Mouse (Mus musculus): ENCODE results near the gene Pyy.
A peak's percentile ranks its signal among the peaks of the same experiment; 100 is the strongest.

DNA sequence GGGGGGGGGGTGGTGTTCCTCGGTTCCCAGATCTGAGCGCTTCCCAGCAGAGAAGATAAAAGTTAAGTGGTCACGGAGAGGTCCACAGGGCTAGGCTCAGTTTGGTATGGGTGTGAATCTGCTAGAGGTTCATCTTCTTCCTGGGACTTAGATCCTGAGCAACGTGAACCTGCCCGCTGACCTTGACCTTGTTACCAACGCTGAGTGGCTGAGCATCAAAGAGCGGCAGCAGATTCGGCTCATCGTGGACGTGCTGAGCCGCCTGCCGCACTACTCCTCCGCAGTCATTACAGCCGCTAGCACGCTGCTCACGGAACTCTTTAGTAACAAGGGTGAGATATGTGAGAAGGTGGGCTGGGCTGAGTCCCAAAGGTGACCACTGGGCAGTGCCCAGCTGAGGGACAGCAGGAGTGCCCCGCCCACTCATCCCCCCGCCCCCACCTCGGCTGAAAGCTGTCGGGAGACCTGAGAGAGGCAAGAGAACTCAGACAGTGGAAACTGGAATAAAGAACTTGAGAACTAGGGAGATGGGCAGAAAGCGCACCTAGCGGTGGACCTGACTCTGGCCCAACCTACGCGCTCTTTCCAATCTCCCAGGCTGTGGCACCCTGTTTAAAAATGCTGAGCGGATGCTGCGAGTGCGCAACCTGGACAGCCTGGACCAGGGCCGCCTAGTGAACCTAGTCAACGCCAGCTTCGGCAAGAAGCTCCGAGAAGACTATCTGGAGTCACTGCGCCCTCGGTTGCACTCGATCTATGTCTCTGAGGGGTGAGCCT is 39.8 kb upstream of the Pyy start:
- TF ChIP-seq CTCF (IDR thresholded peaks at IDR 0.05; ENCODE audit: low read depth) (0 out of 2 replicates have a peak, but pooled peaks have one; percentile 12), EP300 (IDR thresholded peaks at IDR 0.05; ENCODE audit: low read depth) (no peak)
